Mouse (Mus musculus): ENCODE measurements around the gene Nek4.

Gene Nek4

DNA sequence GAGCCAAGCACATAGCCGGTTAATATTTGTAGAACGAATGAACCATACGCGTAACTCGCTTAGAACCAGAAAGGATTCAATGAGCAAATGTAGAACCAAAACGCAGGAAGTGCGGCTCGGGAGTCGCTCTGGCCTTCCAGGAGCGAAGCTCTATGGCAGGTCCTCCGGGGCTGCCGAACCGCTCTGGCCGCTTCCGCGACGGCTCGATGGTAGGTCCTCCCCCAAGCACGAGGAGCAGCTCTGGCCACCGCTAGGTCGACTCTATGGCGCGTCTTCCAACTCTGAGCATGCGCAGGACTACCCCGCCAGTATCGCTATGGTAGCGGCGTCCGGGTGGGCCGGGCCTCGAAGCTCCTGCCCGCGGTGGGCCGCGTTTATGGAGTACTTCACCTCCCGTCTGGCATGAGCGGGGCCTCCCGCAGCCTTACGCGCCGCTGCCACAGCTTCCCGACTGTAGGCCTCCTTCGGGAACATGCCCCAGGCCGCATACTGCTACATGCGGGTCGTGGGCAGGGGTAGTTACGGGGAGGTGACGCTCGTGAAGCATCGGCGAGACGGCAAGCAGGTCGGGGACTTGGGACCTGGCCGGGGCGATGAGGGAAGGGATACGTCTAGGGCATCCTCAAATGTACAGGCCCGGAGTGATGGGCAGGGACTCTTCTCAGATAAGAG lies at the start of gene Nek4:
Gene Nek4, plus strand, starts transcription at position 224 of the 672 bp plus-strand sequence.
- peak; percentile 93 for DNase-seq (ENCODE audit: extremely low read depth, insufficient read length, low spot score)

DNA sequence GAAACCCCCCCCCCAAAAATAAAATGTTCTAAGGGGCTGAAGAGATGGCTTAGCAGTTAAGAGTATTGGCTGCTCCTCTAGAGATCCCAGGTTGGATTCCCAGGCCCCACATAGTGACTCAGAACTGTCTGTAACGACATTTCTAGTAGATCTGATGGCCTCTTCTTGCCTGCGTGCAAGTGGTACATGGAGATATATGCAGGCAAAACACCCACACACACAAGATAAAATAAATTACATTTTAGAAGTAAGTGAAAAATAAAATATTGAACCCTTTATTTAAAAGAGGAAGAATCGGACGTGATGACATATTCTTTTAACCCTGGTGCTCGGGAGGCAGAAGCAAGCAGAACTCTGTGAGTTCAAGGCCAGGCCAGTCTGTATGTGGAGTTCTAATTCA lies 48.5 kb upstream of the Nek4 start:
- DNase-seq (ENCODE audit: extremely low read depth, insufficient read length, low spot score), result no peak

DNA sequence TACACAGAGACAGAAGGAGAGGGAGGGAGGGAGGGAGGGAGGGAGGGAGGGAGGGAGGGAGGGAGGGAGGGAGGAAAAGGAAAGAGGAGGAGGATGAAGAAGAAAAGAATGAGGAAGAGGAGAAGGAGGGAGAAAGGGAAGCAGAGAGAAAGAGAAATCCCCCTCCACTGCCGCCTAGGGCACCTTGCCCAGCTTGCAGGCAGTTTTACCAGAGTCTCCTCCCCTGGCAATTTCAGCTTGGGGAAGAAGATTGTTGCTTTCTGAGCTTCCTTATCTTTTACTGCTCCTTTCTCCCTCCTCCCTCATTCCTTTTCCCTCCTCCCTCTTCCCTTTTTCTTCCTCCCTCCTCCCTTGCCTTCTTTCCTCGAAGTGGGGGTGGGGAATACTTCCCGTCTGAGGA lies 48.1 kb upstream of the Nek4 start:
- DNase-seq (ENCODE audit: extremely low read depth, insufficient read length, low spot score), result no peak

DNA sequence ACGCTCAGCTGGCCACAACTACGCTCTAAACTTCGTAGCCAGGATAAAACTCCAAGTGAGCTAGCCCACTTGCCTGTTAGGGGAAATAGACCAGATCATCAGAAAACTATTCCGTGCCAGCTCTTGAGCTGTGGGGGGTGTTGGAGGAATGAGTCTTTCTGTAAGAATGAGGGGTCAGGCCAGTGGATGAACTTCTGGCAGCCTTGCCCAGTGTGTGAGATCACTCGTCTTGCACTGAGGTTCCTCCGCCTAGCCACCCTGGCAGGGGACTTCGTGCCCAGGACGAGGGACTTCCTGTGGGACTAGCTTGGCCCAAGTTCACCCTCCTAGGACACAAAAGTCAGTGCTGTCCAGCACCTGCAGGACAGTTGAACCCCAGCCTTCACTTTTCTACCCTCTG lies 46.9 kb upstream of the Nek4 start:
- peak; percentile 78 for DNase-seq (ENCODE audit: extremely low read depth, insufficient read length, low spot score)

DNA sequence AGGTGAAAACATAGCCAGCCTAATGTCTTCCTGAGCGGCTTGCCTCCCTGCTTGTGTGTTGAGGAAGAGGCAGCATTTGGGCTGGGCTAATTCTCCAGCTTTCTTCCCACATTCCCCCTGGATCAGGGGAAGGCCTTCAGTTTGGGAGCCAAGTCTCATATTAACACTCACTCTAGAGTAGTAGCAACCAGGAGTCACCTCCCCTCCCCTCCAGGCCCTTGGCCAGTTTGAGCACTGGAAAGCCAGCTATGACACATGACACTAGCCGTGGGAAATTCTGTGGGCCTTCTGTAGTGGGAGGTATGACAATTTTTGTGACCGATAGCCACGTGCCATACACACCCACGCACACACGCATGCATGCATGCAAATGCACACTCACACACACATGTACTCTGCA lies 45.2 kb upstream of the Nek4 start:
- DNase-seq (ENCODE audit: extremely low read depth, insufficient read length, low spot score), result no peak

DNA sequence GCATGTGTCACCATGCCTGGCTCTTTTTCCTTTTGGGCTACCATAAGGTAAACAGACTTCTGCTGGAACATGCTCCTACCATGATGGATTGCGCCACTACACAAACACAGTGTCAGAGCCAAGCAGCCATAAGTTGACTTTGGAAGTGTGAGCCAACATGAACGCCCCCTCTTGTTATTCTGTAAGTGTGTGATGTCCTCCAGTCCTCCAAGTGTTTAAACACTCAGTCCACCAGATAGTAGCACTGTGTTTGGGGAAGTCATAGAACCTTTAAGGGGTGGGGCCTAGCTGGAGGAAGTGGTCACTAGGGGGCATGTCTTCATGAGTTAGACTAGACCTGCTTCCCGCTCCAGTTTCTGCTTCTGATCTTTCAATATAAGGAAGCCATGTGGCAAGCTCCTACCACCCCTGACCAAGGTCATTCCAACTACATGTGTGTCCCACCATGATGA lies 43.3 kb upstream of the Nek4 start:
- DNase-seq (ENCODE audit: extremely low read depth, insufficient read length, low spot score), result no peak

DNA sequence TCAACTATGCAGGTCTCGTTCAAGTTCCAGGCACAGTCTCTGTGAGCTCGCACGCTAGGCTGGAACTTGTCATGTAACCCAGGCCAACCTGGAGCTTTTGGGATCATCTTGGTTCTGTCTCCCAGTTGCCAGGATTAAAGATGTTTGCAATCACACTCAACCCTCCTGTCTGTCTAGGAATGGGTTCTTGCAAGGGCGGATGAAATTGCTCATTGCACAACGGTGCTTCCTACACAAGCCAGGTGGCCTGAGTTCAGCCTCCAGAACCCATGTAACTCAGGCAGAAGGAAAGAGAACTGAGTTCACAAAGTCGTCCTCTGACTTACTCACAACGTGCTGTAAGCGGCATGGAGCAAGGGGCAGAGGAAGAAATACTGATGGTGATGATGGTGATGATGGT lies 40.0 kb upstream of the Nek4 start:
- DNase-seq (ENCODE audit: extremely low read depth, insufficient read length, low spot score), result no peak

DNA sequence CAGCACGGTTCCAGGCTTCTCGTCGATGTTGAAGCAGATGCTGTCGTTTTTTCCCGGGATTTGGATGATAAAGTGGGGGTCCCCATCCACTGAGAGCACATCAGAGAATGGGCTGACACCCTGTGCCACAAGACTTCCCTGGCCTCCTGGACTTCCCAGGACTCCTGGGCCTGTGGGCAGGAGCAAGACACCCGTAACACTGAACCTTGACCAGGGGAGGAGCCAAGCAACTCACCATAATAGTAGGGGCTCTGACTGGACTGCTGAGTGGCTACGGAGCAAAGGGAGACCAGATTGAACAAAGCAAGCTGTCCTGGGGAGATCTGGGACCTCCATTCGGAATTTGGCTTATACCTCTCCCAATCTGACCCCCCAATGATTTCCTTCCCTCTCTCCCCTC lies 38.5 kb upstream of the Nek4 start:
- DNase-seq (ENCODE audit: extremely low read depth, insufficient read length, low spot score), result no peak

DNA sequence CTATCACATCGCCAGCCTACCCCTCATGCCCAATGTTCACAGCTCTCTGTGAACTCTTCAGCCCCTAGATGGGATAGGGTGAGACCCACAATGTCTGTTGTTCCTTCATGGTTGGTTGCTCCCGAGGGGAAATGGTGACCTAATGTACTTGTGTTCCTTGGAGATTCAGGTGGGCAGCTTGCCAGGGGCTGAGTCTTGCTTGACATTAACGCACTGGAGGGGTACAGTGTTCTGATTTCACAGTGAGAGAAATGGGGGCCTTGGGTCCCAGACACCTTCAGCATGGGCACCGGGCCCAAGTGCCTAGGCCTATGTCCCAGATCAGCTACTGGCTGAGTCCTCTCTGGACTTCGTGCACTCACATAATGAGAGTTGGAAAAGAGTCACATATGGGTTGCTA lies 37.8 kb upstream of the Nek4 start:
- no peak for DNase-seq (ENCODE audit: extremely low read depth, insufficient read length, low spot score)

DNA sequence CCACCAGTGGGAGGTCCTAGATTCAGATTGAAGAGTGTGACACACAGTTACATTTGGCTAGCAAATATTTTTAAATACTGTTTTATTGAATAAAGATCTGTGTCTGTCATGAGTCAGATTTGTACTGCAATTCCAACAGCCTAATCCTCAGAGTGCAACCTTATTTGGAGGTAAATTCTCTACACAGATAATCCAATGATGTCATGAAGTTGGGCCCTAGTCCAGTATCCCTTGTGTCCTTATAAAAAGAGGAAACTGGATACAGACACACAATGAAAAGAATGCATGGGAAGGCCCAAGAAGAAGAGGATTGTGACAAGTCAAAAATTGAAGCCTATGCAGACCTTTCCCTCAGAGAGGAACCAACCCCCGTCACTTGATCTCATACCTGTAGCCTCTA lies 34.7 kb upstream of the Nek4 start:
- peak; percentile 28 for DNase-seq (ENCODE audit: extremely low read depth, insufficient read length, low spot score)

DNA sequence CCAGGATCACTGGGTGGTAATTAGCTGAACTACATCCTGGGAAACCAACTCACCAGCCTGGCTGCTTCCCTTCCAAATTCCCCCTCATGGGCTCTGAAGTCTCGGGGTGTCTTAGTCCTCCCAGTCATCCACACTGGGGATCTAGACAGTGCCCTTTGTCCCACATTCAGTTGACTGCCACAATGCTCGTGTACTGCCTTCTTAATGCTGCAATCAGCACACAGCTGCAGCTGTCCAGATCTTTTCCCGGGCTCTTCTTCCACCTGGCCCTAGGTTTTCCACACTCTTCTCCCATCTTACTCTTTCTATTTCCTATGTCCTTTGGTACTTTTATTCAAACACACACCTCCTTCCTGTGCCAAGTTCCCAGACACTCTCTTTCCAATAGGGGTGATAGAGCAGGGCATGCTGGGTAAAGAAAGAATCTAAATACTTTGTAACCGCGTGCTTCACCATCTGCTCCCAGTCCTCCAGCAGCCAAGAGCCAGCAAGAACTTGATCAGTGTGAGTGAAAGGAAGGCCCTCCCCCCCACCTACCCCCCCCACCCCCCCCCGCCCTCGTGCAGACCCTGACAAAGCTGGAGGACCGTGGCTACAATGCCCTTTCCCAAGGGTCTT lies 29.0 kb upstream of the Nek4 start:
- no peak for DNase-seq (ENCODE audit: extremely low read depth, insufficient read length, low spot score)

DNA sequence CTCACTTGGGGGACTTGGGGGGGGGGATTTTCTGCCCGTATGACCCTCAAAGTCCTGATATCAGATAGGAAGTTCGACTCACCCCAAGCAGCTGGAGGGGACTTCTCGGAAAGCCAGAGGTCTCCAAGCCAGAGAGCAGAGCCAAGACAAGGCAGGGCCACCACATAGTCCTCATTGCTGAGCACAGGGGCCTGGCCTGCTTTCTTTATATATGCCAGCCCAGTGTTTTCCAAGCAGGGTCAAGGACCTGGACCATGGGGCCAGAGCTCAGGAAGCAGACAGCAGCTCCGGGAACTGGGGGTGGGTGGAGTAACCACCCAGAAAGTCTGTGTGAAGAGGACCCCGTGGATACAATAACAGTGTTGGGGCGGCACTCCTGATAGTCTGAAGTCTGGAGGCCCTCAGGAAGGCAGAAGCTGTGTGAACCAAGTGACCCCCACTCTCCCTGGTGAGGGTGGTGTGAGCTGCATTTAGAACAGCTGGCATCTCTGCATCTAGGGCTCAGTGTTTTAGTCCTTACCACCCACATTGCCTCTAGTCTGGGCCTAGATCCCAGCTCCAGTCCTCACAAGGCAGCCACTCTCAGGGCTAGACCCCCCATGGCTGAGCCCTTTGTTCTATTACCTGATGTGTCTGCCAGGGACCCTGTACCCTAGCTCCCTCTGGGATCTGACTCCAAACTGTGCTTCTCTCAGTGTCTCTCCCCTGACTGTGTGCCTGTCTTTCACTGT lies 27.6 kb upstream of the Nek4 start, which contains the start of gene Itih3:
Gene Itih3, minus strand, starts transcription at position 386 of the 731 bp plus-strand sequence.
- DNase-seq (ENCODE audit: extremely low read depth, insufficient read length, low spot score), result no peak

DNA sequence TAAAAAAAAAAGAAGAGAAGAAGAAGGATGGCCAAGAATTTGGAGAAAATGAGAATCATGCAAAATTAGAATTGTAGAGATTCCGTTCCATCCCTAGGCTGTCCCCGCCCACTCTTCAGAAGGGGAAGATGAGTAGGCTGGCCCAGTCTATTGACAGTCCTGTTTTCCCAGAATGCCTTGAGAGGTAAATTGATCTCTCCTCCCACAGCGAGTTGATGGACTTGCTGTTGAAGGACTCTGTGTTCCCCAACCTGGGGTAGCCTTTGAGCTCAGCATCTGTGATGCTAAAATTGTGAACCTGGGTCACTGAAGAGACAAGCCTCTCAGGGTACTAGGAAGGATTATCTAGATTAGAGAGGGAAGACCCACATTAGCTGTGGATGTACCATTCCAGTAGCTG lies 25.7 kb upstream of the Nek4 start:
- DNase-seq (ENCODE audit: extremely low read depth, insufficient read length, low spot score), result no peak

DNA sequence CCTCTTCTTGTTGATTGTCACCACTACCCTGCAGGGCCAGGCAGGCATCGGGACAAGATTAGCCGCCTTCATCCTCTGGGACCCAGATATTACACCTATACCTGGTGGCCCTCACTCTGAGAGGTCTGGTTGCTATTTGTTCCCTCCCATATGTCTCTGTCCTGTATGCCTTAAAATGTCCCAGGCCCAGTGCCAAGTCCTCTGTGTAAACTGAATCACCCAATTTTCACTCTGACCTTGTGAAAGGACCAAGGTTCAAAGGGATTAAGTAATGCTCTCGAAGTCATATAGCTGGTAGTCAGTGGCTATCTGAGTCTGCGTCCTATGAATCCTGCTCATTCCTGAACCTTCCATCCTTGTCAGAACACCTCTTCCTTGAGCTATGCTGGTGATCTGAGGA lies 20.8 kb upstream of the Nek4 start:
- no peak for DNase-seq (ENCODE audit: extremely low read depth, insufficient read length, low spot score)

DNA sequence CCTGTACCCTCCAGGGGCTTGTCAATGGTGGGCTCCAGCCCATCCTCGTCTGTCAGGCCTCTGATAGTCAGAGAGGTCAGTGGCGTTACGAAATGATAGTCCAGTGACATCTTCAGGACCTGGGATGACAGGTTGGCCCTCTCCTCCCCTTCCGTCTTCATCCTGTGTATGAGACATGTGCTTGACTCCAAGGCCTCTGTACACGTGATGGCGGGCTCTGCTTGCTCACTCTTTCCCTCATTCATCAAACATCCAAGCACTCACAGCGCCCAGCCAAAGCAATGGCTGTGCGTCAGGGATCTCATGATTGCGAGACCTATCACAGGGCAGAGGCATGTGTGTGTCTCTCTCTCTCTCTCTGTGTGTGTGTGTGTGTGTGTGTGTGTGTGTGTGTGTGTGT lies 17.8 kb upstream of the Nek4 start:
- DNase-seq (ENCODE audit: extremely low read depth, insufficient read length, low spot score), result no peak

DNA sequence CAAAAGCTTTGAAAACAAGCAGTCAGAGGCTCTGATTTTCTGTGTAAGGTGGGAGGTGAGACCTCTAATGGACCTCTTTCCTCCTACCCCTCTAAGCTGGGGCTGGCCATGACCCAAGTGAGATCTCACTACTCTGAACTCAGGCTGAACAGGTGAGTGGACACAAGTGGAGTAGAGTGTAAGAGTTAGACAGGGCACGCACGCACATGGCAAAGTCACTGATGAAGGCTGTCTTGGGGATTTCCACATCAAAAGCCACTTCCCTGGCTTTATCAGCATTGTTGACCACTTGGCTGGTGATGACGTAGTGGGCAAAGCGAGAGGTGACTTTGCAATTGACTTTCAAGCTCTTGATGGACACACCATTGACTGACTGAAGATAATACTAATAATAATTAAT lies 8.9 kb upstream of the Nek4 start:
- no peak for DNase-seq (ENCODE audit: extremely low read depth, insufficient read length, low spot score)

DNA sequence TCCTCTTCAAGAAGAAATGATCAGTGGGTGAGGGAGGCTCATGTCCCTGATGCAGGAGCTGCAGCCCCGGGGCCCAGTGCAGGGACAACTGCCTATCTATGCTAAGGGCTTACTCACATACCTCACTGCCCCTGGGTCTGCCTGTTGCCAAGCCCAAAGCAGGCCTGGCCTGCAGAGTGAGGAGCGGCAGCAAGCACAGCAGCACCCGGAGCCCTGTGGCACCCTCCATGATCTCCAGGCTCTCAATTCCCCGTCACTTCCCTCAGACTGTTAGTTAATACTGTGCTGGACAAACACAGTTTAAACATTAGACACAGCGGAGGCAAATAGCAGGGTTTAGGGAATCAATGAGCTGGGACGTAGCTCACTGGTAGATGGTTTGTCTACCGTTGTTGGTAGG lies 8.1 kb upstream of the Nek4 start, which contains the start of gene Itih1:
Gene Itih1, minus strand, starts transcription at position 252 of the 400 bp plus-strand sequence.
- no peak for DNase-seq (ENCODE audit: extremely low read depth, insufficient read length, low spot score)

DNA sequence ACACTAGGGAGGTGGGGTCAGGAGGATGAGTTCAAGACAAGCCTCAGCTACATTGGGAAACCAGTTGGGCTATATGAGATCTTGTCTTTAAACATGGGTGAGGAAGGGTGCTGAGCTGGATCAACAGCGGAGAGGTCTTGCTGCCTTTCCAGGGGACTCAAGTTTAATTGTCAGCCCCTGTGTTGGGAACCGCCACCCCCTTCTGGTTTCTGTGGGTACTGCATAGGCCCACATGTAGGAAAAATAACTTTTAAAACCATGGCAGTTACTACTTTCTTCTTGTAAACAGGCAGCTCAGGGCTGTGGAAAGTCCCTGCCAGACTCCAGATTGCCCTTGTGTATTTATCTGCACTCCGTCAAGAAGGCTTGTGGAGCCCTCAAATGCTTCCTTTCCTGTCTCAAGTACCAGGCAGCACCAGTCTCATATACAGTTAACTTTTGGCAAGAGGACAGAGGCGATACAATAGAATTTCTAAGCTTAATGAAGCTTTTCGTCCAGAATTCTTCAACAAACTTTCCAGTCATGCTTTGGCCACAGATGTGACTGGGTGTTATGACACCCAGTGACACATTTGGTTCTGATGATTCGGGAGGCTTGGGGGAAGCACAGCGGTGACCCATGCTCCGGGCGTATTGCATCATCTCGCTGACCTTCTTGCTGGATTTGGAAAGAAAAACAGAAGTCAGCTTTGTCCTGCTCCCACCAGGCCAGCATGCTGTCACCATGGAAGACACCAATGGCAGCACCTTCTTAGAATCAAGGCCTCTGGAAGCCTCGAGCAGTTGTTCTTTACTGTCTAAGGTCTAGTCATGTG lies 7.1 kb upstream of the Nek4 start:
- DNase-seq (ENCODE audit: extremely low read depth, insufficient read length, low spot score), result peak; percentile 49

DNA sequence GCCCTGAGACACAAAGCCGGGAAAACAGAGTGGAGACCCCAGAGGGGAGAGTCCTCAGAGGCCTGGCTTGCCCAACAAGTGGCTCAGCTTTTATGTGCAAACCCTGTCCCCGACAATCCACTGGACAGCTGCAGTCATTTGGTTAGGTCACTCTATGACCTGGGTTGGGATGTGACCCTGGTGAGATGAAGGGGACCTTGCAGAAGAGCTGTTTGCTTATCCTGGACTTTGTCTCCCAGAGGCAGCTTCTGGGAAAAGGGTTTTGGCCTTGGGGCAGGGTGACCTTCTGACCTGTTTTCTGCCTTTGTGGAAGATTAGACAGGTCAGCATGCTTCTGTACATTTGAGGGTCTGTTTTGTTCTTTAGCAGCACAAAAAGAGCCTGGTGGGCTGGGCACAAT lies 6.4 kb upstream of the Nek4 start:
- DNase-seq (ENCODE audit: extremely low read depth, insufficient read length, low spot score), result no peak

DNA sequence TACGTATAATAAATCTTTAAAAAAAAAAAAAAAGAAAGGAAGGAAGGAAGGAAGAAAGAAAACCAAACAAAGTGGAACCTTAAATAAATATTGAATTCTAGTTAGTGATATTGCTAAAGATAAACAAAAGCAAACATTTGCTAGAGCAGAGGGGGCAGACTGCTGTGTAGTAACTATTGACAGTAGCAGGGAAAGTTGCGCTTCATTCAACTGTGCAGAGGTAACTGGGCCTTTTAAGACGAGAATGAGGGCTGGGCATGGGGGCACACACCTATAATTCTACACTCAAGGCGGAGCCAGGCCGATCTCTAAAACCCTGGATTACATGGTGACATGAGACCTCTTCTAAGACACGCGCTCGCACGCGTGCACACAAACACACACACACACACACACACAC lies 1.2 kb upstream of the Nek4 start:
- no peak for DNase-seq (ENCODE audit: extremely low read depth, insufficient read length, low spot score)

DNA sequence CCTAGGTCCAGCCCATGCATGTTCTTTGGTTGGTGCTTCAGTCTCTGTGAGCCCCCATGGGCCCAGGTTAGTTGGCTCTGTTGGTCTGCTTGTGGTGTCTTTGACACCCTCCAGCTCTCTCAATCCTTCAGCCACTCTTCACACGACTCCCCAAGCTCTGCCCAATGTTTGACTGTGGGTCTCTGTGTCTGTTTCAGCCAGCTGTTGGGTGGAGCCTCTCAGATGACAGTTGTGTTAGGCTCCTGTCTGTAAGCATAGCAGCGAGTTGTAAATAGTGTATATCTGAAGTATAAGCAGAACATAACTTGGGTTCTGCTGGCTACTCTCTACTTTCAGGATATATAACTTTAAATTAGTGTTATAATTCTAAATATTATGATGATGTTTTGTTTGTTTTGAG lies 7.3 kb downstream of the Nek4 start:
- no peak for DNase-seq (ENCODE audit: extremely low read depth, insufficient read length, low spot score)
